Mouse (Mus musculus): ENCODE measurements around the gene Adcy6. TPM values are rescaled to one million over a fixed set of nuclear protein-coding genes. Genes with fewer than 3 reads are reported as not detected.

Adcy6 gene
- polyA plus RNA-seq, 1 experiment from 2014 or later = 18.9 TPM

- DNase-seq (ENCODE audit: low spot score) (no peak), ATAC-seq (ENCODE audit: insufficient number of reproducible peaks, low FRiP score, low TSS enrichment, low read depth) (no peak)
- Histone ChIP-seq H3K4me3 (ENCODE audit: low read depth, low read length) (no peak overlapping the region), H3K9ac (ENCODE audit: low read length) (no peak overlapping the region), H3K9me3 (ENCODE audit: control insufficient read depth, low read length) (no peaks in the 10 kb centered on the region), H3K36me3 (ENCODE audit: control insufficient read depth, insufficient read depth, low read length) (peaks cover 35% of the 10 kb centered on the region), H3K4me1 (ENCODE audit: control insufficient read depth, insufficient read depth, low read length) (peaks cover 5% of the 10 kb centered on the region), H3K4me2 (ENCODE audit: low read depth, severe bottlenecking) (no peak overlapping the region), H3K27me3 (ENCODE audit: control insufficient read depth, insufficient read depth, low read length) (no peaks in the 10 kb centered on the region), H3K27ac (replicated peaks; ENCODE audit: low read depth, low read length) (no peak overlapping the region)
- WGBS = 75% methylated on average over 13 of the region's 13 CpGs
Observed at GRCm38 (mm10) chr15:98602191-98602881, 7.5 kb downstream of the Adcy6 start.

GRCm38 (mm10) chr15:98601832-98602190 lies 8.1 kb downstream of the Adcy6 start:
- DNase-seq (ENCODE audit: low spot score) (no peak), ATAC-seq (ENCODE audit: insufficient number of reproducible peaks, low FRiP score, low TSS enrichment, low read depth) (no peak)
- H3K4me2 ChIP-seq (ENCODE audit: low read depth, severe bottlenecking) = no peak overlapping the region
- WGBS = 88% methylated on average over 7 of the region's 7 CpGs
- H3K4me1 ChIP-seq (ENCODE audit: control insufficient read depth, insufficient read depth, low read length) = peaks cover 2% of the 10 kb centered on the region
- no peaks in the 10 kb centered on the region for H3K9me3 ChIP-seq (ENCODE audit: control insufficient read depth, low read length)
- H3K36me3 ChIP-seq (ENCODE audit: control insufficient read depth, insufficient read depth, low read length) = peaks cover 38% of the 10 kb centered on the region
- H3K9ac ChIP-seq (ENCODE audit: low read length) = no peak overlapping the region
- H3K4me3 ChIP-seq (ENCODE audit: low read depth, low read length) = no peak overlapping the region
- no peak overlapping the region for H3K27ac ChIP-seq (replicated peaks; ENCODE audit: low read depth, low read length)
- H3K27me3 ChIP-seq (ENCODE audit: control insufficient read depth, insufficient read depth, low read length) = no peaks in the 10 kb centered on the region

GRCm38 (mm10) chr15:98600036-98600709 lies 9.7 kb downstream of the Adcy6 start:
- peaks cover 50% of the 10 kb centered on the region for H3K36me3 ChIP-seq (ENCODE audit: control insufficient read depth, insufficient read depth, low read length)
- ATAC-seq (ENCODE audit: insufficient number of reproducible peaks, low FRiP score, low TSS enrichment, low read depth) (no peak), DNase-seq (ENCODE audit: low spot score) (no peak)
- no peak overlapping the region for H3K27ac ChIP-seq (replicated peaks; ENCODE audit: low read depth, low read length)
- 94% methylated on average over 12 of the region's 12 CpGs for WGBS
- H3K9me3 ChIP-seq (ENCODE audit: control insufficient read depth, low read length) = no peaks in the 10 kb centered on the region
- no peaks in the 10 kb centered on the region for H3K27me3 ChIP-seq (ENCODE audit: control insufficient read depth, insufficient read depth, low read length)
- H3K4me1 ChIP-seq (ENCODE audit: control insufficient read depth, insufficient read depth, low read length) = no peaks in the 10 kb centered on the region
- no peak overlapping the region for H3K4me2 ChIP-seq (ENCODE audit: low read depth, severe bottlenecking)
- no peak overlapping the region for H3K4me3 ChIP-seq (ENCODE audit: low read depth, low read length)
- no peak overlapping the region for H3K9ac ChIP-seq (ENCODE audit: low read length)

- no peak overlapping the region for H3K4me3 ChIP-seq (ENCODE audit: low read depth, low read length)
- H3K36me3 ChIP-seq (ENCODE audit: control insufficient read depth, insufficient read depth, low read length) = peaks cover 47% of the 10 kb centered on the region
- H3K4me2 ChIP-seq (ENCODE audit: low read depth, severe bottlenecking) = no peak overlapping the region
- DNase-seq (ENCODE audit: low spot score) (no peak), ATAC-seq (ENCODE audit: insufficient number of reproducible peaks, low FRiP score, low TSS enrichment, low read depth) (no peak)
- H3K27ac ChIP-seq (replicated peaks; ENCODE audit: low read depth, low read length) = no peak overlapping the region
- H3K27me3 ChIP-seq (ENCODE audit: control insufficient read depth, insufficient read depth, low read length) = no peaks in the 10 kb centered on the region
- no peak overlapping the region for H3K9ac ChIP-seq (ENCODE audit: low read length)
- no peaks in the 10 kb centered on the region for H3K4me1 ChIP-seq (ENCODE audit: control insufficient read depth, insufficient read depth, low read length)
- H3K9me3 ChIP-seq (ENCODE audit: control insufficient read depth, low read length) = no peaks in the 10 kb centered on the region
- 93% methylated on average over 14 of the region's 14 CpGs for WGBS
Observed at GRCm38 (mm10) chr15:98596609-98597008, 13.3 kb downstream of the Adcy6 start.

GRCm38 (mm10) chr15:98595049-98595448 lies 14.8 kb downstream of the Adcy6 start:
- Histone ChIP-seq H3K27me3 (ENCODE audit: control insufficient read depth, insufficient read depth, low read length) (no peaks in the 10 kb centered on the region), H3K4me1 (ENCODE audit: control insufficient read depth, insufficient read depth, low read length) (no peaks in the 10 kb centered on the region), H3K36me3 (ENCODE audit: control insufficient read depth, insufficient read depth, low read length) (peaks cover 48% of the 10 kb centered on the region), H3K9ac (ENCODE audit: low read length) (no peak overlapping the region), H3K9me3 (ENCODE audit: control insufficient read depth, low read length) (no peaks in the 10 kb centered on the region), H3K4me2 (ENCODE audit: low read depth, severe bottlenecking) (no peak overlapping the region), H3K27ac (replicated peaks; ENCODE audit: low read depth, low read length) (no peak overlapping the region), H3K4me3 (ENCODE audit: low read depth, low read length) (no peak overlapping the region)
- ATAC-seq (ENCODE audit: insufficient number of reproducible peaks, low FRiP score, low TSS enrichment, low read depth) = no peak
- WGBS = 90% methylated on average over 5 of the region's 5 CpGs
- DNase-seq (ENCODE audit: low spot score) = no peak

- H3K9me3 ChIP-seq (ENCODE audit: control insufficient read depth, low read length) = no peaks in the 10 kb centered on the region
- H3K4me1 ChIP-seq (ENCODE audit: control insufficient read depth, insufficient read depth, low read length) = no peaks in the 10 kb centered on the region
- ATAC-seq (ENCODE audit: insufficient number of reproducible peaks, low FRiP score, low TSS enrichment, low read depth) (no peak), DNase-seq (ENCODE audit: low spot score) (no peak)
- H3K4me2 ChIP-seq (ENCODE audit: low read depth, severe bottlenecking) = no peak overlapping the region
- 78% methylated on average over 19 of the region's 19 CpGs for WGBS
- no peaks in the 10 kb centered on the region for H3K27me3 ChIP-seq (ENCODE audit: control insufficient read depth, insufficient read depth, low read length)
- no peak overlapping the region for H3K27ac ChIP-seq (replicated peaks; ENCODE audit: low read depth, low read length)
- H3K4me3 ChIP-seq (ENCODE audit: low read depth, low read length) = no peak overlapping the region
- H3K36me3 ChIP-seq (ENCODE audit: control insufficient read depth, insufficient read depth, low read length) = peaks cover 44% of the 10 kb centered on the region
- H3K9ac ChIP-seq (ENCODE audit: low read length) = no peak overlapping the region
Observed at GRCm38 (mm10) chr15:98594193-98594592, 15.7 kb downstream of the Adcy6 start.

GRCm38 (mm10) chr15:98591396-98591795 lies 18.5 kb downstream of the Adcy6 start:
- Histone ChIP-seq H3K27ac (replicated peaks; ENCODE audit: low read depth, low read length) (no peak overlapping the region), H3K9me3 (ENCODE audit: control insufficient read depth, low read length) (no peaks in the 10 kb centered on the region), H3K36me3 (ENCODE audit: control insufficient read depth, insufficient read depth, low read length) (peaks cover 30% of the 10 kb centered on the region), H3K4me1 (ENCODE audit: control insufficient read depth, insufficient read depth, low read length) (no peaks in the 10 kb centered on the region), H3K27me3 (ENCODE audit: control insufficient read depth, insufficient read depth, low read length) (no peaks in the 10 kb centered on the region), H3K4me2 (ENCODE audit: low read depth, severe bottlenecking) (no peak overlapping the region), H3K4me3 (ENCODE audit: low read depth, low read length) (no peak overlapping the region), H3K9ac (ENCODE audit: low read length) (no peak overlapping the region)
- 75% methylated on average over 4 of the region's 4 CpGs for WGBS
- ATAC-seq (ENCODE audit: insufficient number of reproducible peaks, low FRiP score, low TSS enrichment, low read depth) = no peak
- DNase-seq (ENCODE audit: low spot score) = no peak

- no peaks in the 10 kb centered on the region for H3K9me3 ChIP-seq (ENCODE audit: control insufficient read depth, low read length)
- no peaks in the 10 kb centered on the region for H3K4me1 ChIP-seq (ENCODE audit: control insufficient read depth, insufficient read depth, low read length)
- H3K27ac ChIP-seq (replicated peaks; ENCODE audit: low read depth, low read length) = no peak overlapping the region
- no peak overlapping the region for H3K4me2 ChIP-seq (ENCODE audit: low read depth, severe bottlenecking)
- no peak overlapping the region for H3K4me3 ChIP-seq (ENCODE audit: low read depth, low read length)
- ATAC-seq (ENCODE audit: insufficient number of reproducible peaks, low FRiP score, low TSS enrichment, low read depth) (no peak), DNase-seq (ENCODE audit: low spot score) (no peak)
- no peak overlapping the region for H3K9ac ChIP-seq (ENCODE audit: low read length)
- WGBS = 52% methylated on average over 7 of the region's 7 CpGs
- H3K27me3 ChIP-seq (ENCODE audit: control insufficient read depth, insufficient read depth, low read length) = no peaks in the 10 kb centered on the region
- peaks cover 19% of the 10 kb centered on the region for H3K36me3 ChIP-seq (ENCODE audit: control insufficient read depth, insufficient read depth, low read length)
Observed at GRCm38 (mm10) chr15:98589640-98590336, 20.1 kb downstream of the Adcy6 start.

Measured in limb, embryonic 11.5 days (tissue).